Mouse (Mus musculus): ENCODE measurements at regions not wholly inside any gene's neighbourhood (a gene's known extent, or its start where the extent isn't known, plus 50 kb on each side); places are given as distances from the start of the nearest gene placed in this dataset.

GRCm38 (mm10) chr12:106480281-106481060, 470.4 kb downstream of the Vrk1 start:
- H3K36me3 ChIP-seq (ENCODE audit: control insufficient read depth, insufficient read depth, low read length) = no peaks in the 10 kb centered on the region
- ATAC-seq (ENCODE audit: insufficient read depth, low FRiP score, low TSS enrichment) (0 out of 2 replicates have a peak, but pooled peaks have one; percentile 24), DNase-seq (ENCODE audit: low spot score) (no peak)
- no peak overlapping the region for H3K4me3 ChIP-seq (ENCODE audit: low read depth, low read length)
- no peak overlapping the region for H3K27ac ChIP-seq (ENCODE audit: low read depth, low read length)
- 9% methylated on average over 12 of the region's 12 CpGs for WGBS
- no peaks in the 10 kb centered on the region for H3K9me3 ChIP-seq (ENCODE audit: control insufficient read depth, low read length)
- no peak overlapping the region for H3K9ac ChIP-seq (ENCODE audit: low read length)
- H3K27me3 ChIP-seq (ENCODE audit: control insufficient read depth, insufficient read depth, low read length) = 0 out of 2 replicates have a peak, but pooled peaks cover 8% of the 10 kb centered on the region
- peaks cover 20% of the 10 kb centered on the region for H3K4me1 ChIP-seq (ENCODE audit: control insufficient read depth, insufficient read depth, low read length)
- peak overlapping the region; percentile 56; the same call in 1 of the 2 replicates for H3K4me2 ChIP-seq (ENCODE audit: low read depth)

- no peaks in the 10 kb centered on the region for H3K4me1 ChIP-seq (ENCODE audit: control insufficient read depth, insufficient read depth, low read length)
- no peak overlapping the region for H3K4me2 ChIP-seq (ENCODE audit: low read depth)
- H3K4me3 ChIP-seq (ENCODE audit: low read depth, low read length) = no peak overlapping the region
- H3K9ac ChIP-seq (ENCODE audit: low read length) = no peak overlapping the region
- no peaks in the 10 kb centered on the region for H3K36me3 ChIP-seq (ENCODE audit: control insufficient read depth, insufficient read depth, low read length)
- ATAC-seq (ENCODE audit: insufficient read depth, low FRiP score, low TSS enrichment) (no peak), DNase-seq (ENCODE audit: low spot score) (no peak)
- 56% methylated on average over 12 of the region's 12 CpGs for WGBS
- no peaks in the 10 kb centered on the region for H3K9me3 ChIP-seq (ENCODE audit: control insufficient read depth, low read length)
- no peaks in the 10 kb centered on the region for H3K27me3 ChIP-seq (ENCODE audit: control insufficient read depth, insufficient read depth, low read length)
- H3K27ac ChIP-seq (ENCODE audit: low read depth, low read length) = no peak overlapping the region
These were observed 491.7 kb downstream of the Vrk1 start for GRCm38 (mm10) chr12:106501622-106502327.

- no peak overlapping the region for H3K4me2 ChIP-seq (ENCODE audit: low read depth)
- no peak for DNase-seq (ENCODE audit: low spot score)
These were observed 494.3 kb downstream of the Vrk1 start for GRCm38 (mm10) chr12:106504285-106504684.

GRCm38 (mm10) chr12:106514057-106514456, 504.0 kb downstream of the Vrk1 start:
- ATAC-seq (ENCODE audit: insufficient read depth, low FRiP score, low TSS enrichment) (no peak), DNase-seq (ENCODE audit: low spot score) (no peak)
- Histone ChIP-seq H3K27ac (ENCODE audit: low read depth, low read length) (no peak overlapping the region), H3K4me3 (ENCODE audit: low read depth, low read length) (no peak overlapping the region), H3K9me3 (ENCODE audit: control insufficient read depth, low read length) (no peaks in the 10 kb centered on the region), H3K27me3 (ENCODE audit: control insufficient read depth, insufficient read depth, low read length) (no peaks in the 10 kb centered on the region), H3K36me3 (ENCODE audit: control insufficient read depth, insufficient read depth, low read length) (no peaks in the 10 kb centered on the region), H3K4me2 (ENCODE audit: low read depth) (no peak overlapping the region), H3K9ac (ENCODE audit: low read length) (no peak overlapping the region), H3K4me1 (ENCODE audit: control insufficient read depth, insufficient read depth, low read length) (no peaks in the 10 kb centered on the region)
- 77% methylated on average over 11 of the region's 11 CpGs for WGBS

More at GRCm38 (mm10) chr12:106504285-106504684, 494.3 kb downstream of the Vrk1 start:
- Histone ChIP-seq H3K27ac (ENCODE audit: low read depth, low read length) (no peak overlapping the region), H3K4me3 (ENCODE audit: low read depth, low read length) (no peak overlapping the region), H3K27me3 (ENCODE audit: control insufficient read depth, insufficient read depth, low read length) (no peaks in the 10 kb centered on the region), H3K9me3 (ENCODE audit: control insufficient read depth, low read length) (no peaks in the 10 kb centered on the region), H3K36me3 (ENCODE audit: control insufficient read depth, insufficient read depth, low read length) (no peaks in the 10 kb centered on the region), H3K4me1 (ENCODE audit: control insufficient read depth, insufficient read depth, low read length) (no peaks in the 10 kb centered on the region), H3K9ac (ENCODE audit: low read length) (no peak overlapping the region)
- WGBS = 93% methylated on average over 8 of the region's 8 CpGs
- no peak for ATAC-seq (ENCODE audit: insufficient read depth, low FRiP score, low TSS enrichment)

- H3K9ac ChIP-seq (ENCODE audit: low read length) = no peak overlapping the region
- no peaks in the 10 kb centered on the region for H3K9me3 ChIP-seq (ENCODE audit: control insufficient read depth, low read length)
- H3K4me3 ChIP-seq (ENCODE audit: low read depth, low read length) = no peak overlapping the region
- H3K27me3 ChIP-seq (ENCODE audit: control insufficient read depth, insufficient read depth, low read length) = no peaks in the 10 kb centered on the region
- DNase-seq (ENCODE audit: low spot score) (no peak), ATAC-seq (ENCODE audit: insufficient read depth, low FRiP score, low TSS enrichment) (no peak)
- 79% methylated on average over 17 of the region's 17 CpGs for WGBS
- H3K27ac ChIP-seq (ENCODE audit: low read depth, low read length) = no peak overlapping the region
- H3K4me1 ChIP-seq (ENCODE audit: control insufficient read depth, insufficient read depth, low read length) = no peaks in the 10 kb centered on the region
- no peaks in the 10 kb centered on the region for H3K36me3 ChIP-seq (ENCODE audit: control insufficient read depth, insufficient read depth, low read length)
- H3K4me2 ChIP-seq (ENCODE audit: low read depth) = no peak overlapping the region
These were observed 505.3 kb downstream of the Vrk1 start for GRCm38 (mm10) chr12:106515257-106515788.

- no peak for ATAC-seq (ENCODE audit: insufficient read depth, low FRiP score, low TSS enrichment)
These were observed 509.1 kb downstream of the Vrk1 start for GRCm38 (mm10) chr12:106519141-106519540.

GRCm38 (mm10) chr12:106524411-106524810, 514.4 kb downstream of the Vrk1 start:
- no peaks in the 10 kb centered on the region for H3K9me3 ChIP-seq (ENCODE audit: control insufficient read depth, low read length)
- no peak for ATAC-seq (ENCODE audit: insufficient read depth, low FRiP score, low TSS enrichment)
- DNase-seq (ENCODE audit: low spot score) = no peak
- no peak overlapping the region for H3K27ac ChIP-seq (ENCODE audit: low read depth, low read length)
- H3K9ac ChIP-seq (ENCODE audit: low read length) = no peak overlapping the region
- no peaks in the 10 kb centered on the region for H3K4me1 ChIP-seq (ENCODE audit: control insufficient read depth, insufficient read depth, low read length)
- WGBS = 75% methylated on average over 4 of the region's 4 CpGs
- H3K4me2 ChIP-seq (ENCODE audit: low read depth) = no peak overlapping the region
- H3K27me3 ChIP-seq (ENCODE audit: control insufficient read depth, insufficient read depth, low read length) = no peaks in the 10 kb centered on the region
- no peaks in the 10 kb centered on the region for H3K36me3 ChIP-seq (ENCODE audit: control insufficient read depth, insufficient read depth, low read length)
- no peak overlapping the region for H3K4me3 ChIP-seq (ENCODE audit: low read depth, low read length)

More at GRCm38 (mm10) chr12:106519141-106519540, 509.1 kb downstream of the Vrk1 start:
- H3K9me3 ChIP-seq (ENCODE audit: control insufficient read depth, low read length) = no peaks in the 10 kb centered on the region
- H3K27ac ChIP-seq (ENCODE audit: low read depth, low read length) = no peak overlapping the region
- 78% methylated on average over 5 of the region's 5 CpGs for WGBS
- no peak overlapping the region for H3K4me2 ChIP-seq (ENCODE audit: low read depth)
- no peak overlapping the region for H3K4me3 ChIP-seq (ENCODE audit: low read depth, low read length)
- H3K27me3 ChIP-seq (ENCODE audit: control insufficient read depth, insufficient read depth, low read length) = no peaks in the 10 kb centered on the region
- no peak overlapping the region for H3K9ac ChIP-seq (ENCODE audit: low read length)
- H3K4me1 ChIP-seq (ENCODE audit: control insufficient read depth, insufficient read depth, low read length) = no peaks in the 10 kb centered on the region
- no peak for DNase-seq (ENCODE audit: low spot score)
- H3K36me3 ChIP-seq (ENCODE audit: control insufficient read depth, insufficient read depth, low read length) = no peaks in the 10 kb centered on the region

GRCm38 (mm10) chr12:106527116-106527515, 517.1 kb downstream of the Vrk1 start:
- H3K4me2 ChIP-seq (ENCODE audit: low read depth) = no peak overlapping the region
- ATAC-seq (ENCODE audit: insufficient read depth, low FRiP score, low TSS enrichment) (no peak), DNase-seq (ENCODE audit: low spot score) (no peak)
- no peak overlapping the region for H3K4me3 ChIP-seq (ENCODE audit: low read depth, low read length)
- H3K9ac ChIP-seq (ENCODE audit: low read length) = no peak overlapping the region
- whole genome bisulfite sequencing = 71% methylated on average over 8 of the region's 8 CpGs
- no peaks in the 10 kb centered on the region for H3K36me3 ChIP-seq (ENCODE audit: control insufficient read depth, insufficient read depth, low read length)
- H3K27ac ChIP-seq (ENCODE audit: low read depth, low read length) = no peak overlapping the region
- no peaks in the 10 kb centered on the region for H3K4me1 ChIP-seq (ENCODE audit: control insufficient read depth, insufficient read depth, low read length)
- H3K9me3 ChIP-seq (ENCODE audit: control insufficient read depth, low read length) = no peaks in the 10 kb centered on the region
- H3K27me3 ChIP-seq (ENCODE audit: control insufficient read depth, insufficient read depth, low read length) = no peaks in the 10 kb centered on the region
